18 mouse cellular contexts compared by ENCODE assay signal in genomic region chr14:27847291-27847690, GRCm38 (mm10).
DNase-seq lines count a peak whose midpoint lies in the region; ATAC-seq and TF ChIP-seq lines count a peak whose summit lies in the region.
"Had no signal": no experiment of that assay in that cellular context is flagged by ENCODE, and none has a peak within 500 bp of the region (broad histone marks: within the 10 kb centered on the region; RNA-seq: fewer than 3 reads in every experiment).

No protein-coding gene starts in this region.

- DNase-seq in adrenal gland, adult (ENCODE audit: inconsistent age in 2 of 2, low spot score in 1 of 2): peak; percentile 11 to 79
- no peak for DNase-seq in adrenal gland, adult 18-20 months (ENCODE audit: low spot score in 2 of 2)
- peak; percentile 6 for DNase-seq in kidney, adult 18-20 months
- DNase-seq in liver, adult 2 months (ENCODE audit: extremely low read depth, low read depth, low spot score): peak; percentile 12
- no peak for DNase-seq in liver, postnatal 0 days
- no peak for DNase-seq in forebrain, postnatal 0 days
- DNase-seq: cerebellum, adult 11-12 months; cerebellum, postnatal 25 days had no signal

- H3K9me3 ChIP-seq in kidney, embryonic 15.5 days (replicated peaks): no peaks in the 10 kb centered on the region
- H3K9me3 ChIP-seq in liver, postnatal 0 days (ENCODE audit: low read length): no peaks in the 10 kb centered on the region
- H3K9me3 ChIP-seq in forebrain, postnatal 0 days (ENCODE audit: low read length): no peaks in the 10 kb centered on the region
- H3K9me3 ChIP-seq: embryonic facial prominence, embryonic 15.5 days; heart, embryonic 13.5 days; hindbrain, embryonic 13.5 days; liver, embryonic 15.5 days; midbrain, embryonic 10.5 days had no signal

- WGBS in kidney, embryonic 15.5 days: 70% methylated on average over 3 of the region's 3 CpGs
- WGBS in liver, adult 2 months: 62% methylated on average over 3 of the region's 3 CpGs
- 73% methylated on average over 3 of the region's 3 CpGs for WGBS in liver, postnatal 0 days (ENCODE audit: insufficient replicate concordance)
- WGBS in forebrain, postnatal 0 days: 71% methylated on average over 3 of the region's 3 CpGs

- no peak overlapping the region for H3K9ac ChIP-seq in kidney, embryonic 15.5 days
- H3K9ac ChIP-seq in liver, adult 2 months (ENCODE audit: low read depth, low read length): no peak overlapping the region
- H3K9ac ChIP-seq in liver, postnatal 0 days (replicated peaks): no peak overlapping the region
- no peak overlapping the region for H3K9ac ChIP-seq in forebrain, postnatal 0 days
- H3K9ac ChIP-seq: embryonic facial prominence, embryonic 15.5 days; heart, embryonic 13.5 days; hindbrain, embryonic 13.5 days; liver, embryonic 15.5 days had no signal

- no peaks in the 10 kb centered on the region for H3K79me2 ChIP-seq in liver, adult 2 months (ENCODE audit: control insufficient read depth, insufficient read depth, low read length)

- H3K4me1 ChIP-seq in kidney, embryonic 15.5 days: no peaks in the 10 kb centered on the region
- no peaks in the 10 kb centered on the region for H3K4me1 ChIP-seq in liver, adult 2 months (ENCODE audit: control insufficient read depth, insufficient read depth, low read length)
- no peaks in the 10 kb centered on the region for H3K4me1 ChIP-seq in liver, postnatal 0 days (ENCODE audit: insufficient read depth)
- H3K4me1 ChIP-seq in cortical plate, adult 2 months (ENCODE audit: control insufficient read depth, insufficient read depth, low read length): peaks cover 9% of the 10 kb centered on the region; the same call in 1 of the 2 replicates
- H3K4me1 ChIP-seq in forebrain, postnatal 0 days (ENCODE audit: insufficient read depth): no peaks in the 10 kb centered on the region
- H3K4me1 ChIP-seq: heart, embryonic 13.5 days; liver, embryonic 15.5 days had no signal

- no peak for TF ChIP-seq EP300 in liver, postnatal 0 days (IDR thresholded peaks at IDR 0.05; ENCODE audit: low read depth)

- no peak for TF ChIP-seq CTCF in liver, adult 2 months (IDR thresholded peaks at IDR 0.05; ENCODE audit: low read depth, low read length)
- TF ChIP-seq CTCF in liver, postnatal 0 days (IDR thresholded peaks at IDR 0.05; ENCODE audit: low read depth): no peak
- TF ChIP-seq CTCF in cortical plate, adult 2 months (IDR thresholded peaks at IDR 0.05; ENCODE audit: extremely low read depth, insufficient read depth, low read length): no peak
- no peak for TF ChIP-seq CTCF in forebrain, postnatal 0 days (IDR thresholded peaks at IDR 0.05; ENCODE audit: low read depth)

- ATAC-seq in kidney, embryonic 15.5 days (replicated peaks; ENCODE audit: low FRiP score): no peak
- ATAC-seq in liver, postnatal 0 days: no peak
- ATAC-seq in forebrain, postnatal 0 days: no peak
- ATAC-seq: CD4-positive, CD25-positive, alpha-beta regulatory T cell, adult 4 months; inflammation-experienced regulatory T-cells, adult 6 months had no signal

- no peak overlapping the region for H3K4me2 ChIP-seq in kidney, embryonic 15.5 days
- H3K4me2 ChIP-seq in liver, postnatal 0 days (ENCODE audit: low read depth, low read length): no peak overlapping the region
- no peak overlapping the region for H3K4me2 ChIP-seq in forebrain, postnatal 0 days (ENCODE audit: low read depth)
- H3K4me2 ChIP-seq: embryonic facial prominence, embryonic 15.5 days; heart, embryonic 13.5 days; hindbrain, embryonic 13.5 days; liver, embryonic 15.5 days had no signal

- H3K27me3 ChIP-seq in kidney, embryonic 15.5 days: no peaks in the 10 kb centered on the region
- no peaks in the 10 kb centered on the region for H3K27me3 ChIP-seq in liver, adult 2 months (ENCODE audit: control insufficient read depth, insufficient read depth, low read length)
- H3K27me3 ChIP-seq in liver, postnatal 0 days (ENCODE audit: insufficient read depth, low read length): no peaks in the 10 kb centered on the region
- no peaks in the 10 kb centered on the region for H3K27me3 ChIP-seq in forebrain, postnatal 0 days (ENCODE audit: insufficient read depth, low read length)
- H3K27me3 ChIP-seq: embryonic facial prominence, embryonic 15.5 days; heart, embryonic 13.5 days; hindbrain, embryonic 13.5 days; liver, embryonic 15.5 days had no signal

- TF ChIP-seq POLR2A in liver, adult 2 months (IDR thresholded peaks at IDR 0.05; ENCODE audit: extremely low read depth, insufficient read depth, low read length): no peak
- TF ChIP-seq POLR2A in cortical plate, adult 2 months (IDR thresholded peaks at IDR 0.05; ENCODE audit: extremely low read depth, insufficient read depth, low read length): no peak

- H3K27ac ChIP-seq in kidney, embryonic 15.5 days: no peak overlapping the region
- H3K27ac ChIP-seq in liver, adult 2 months (replicated peaks; ENCODE audit: insufficient read depth, low read depth, low read length): no peak overlapping the region
- no peak overlapping the region for H3K27ac ChIP-seq in liver, postnatal 0 days (ENCODE audit: low read depth)
- H3K27ac ChIP-seq in cortical plate, adult 2 months (ENCODE audit: insufficient read depth, low read length): peak overlapping the region; percentile 81; the same call in 1 of the 2 replicates
- H3K27ac ChIP-seq in forebrain, postnatal 0 days (ENCODE audit: low read depth, low read length): no peak overlapping the region
- H3K27ac ChIP-seq: embryonic facial prominence, embryonic 15.5 days; heart, embryonic 13.5 days; liver, embryonic 15.5 days; macrophage; midbrain, embryonic 10.5 days had no signal

- no peaks in the 10 kb centered on the region for H3K36me3 ChIP-seq in kidney, embryonic 15.5 days
- no peaks in the 10 kb centered on the region for H3K36me3 ChIP-seq in liver, adult 2 months (ENCODE audit: control insufficient read depth, insufficient read depth, low read length)
- no peaks in the 10 kb centered on the region for H3K36me3 ChIP-seq in liver, postnatal 0 days (replicated peaks; ENCODE audit: insufficient read depth, low read length)
- no peaks in the 10 kb centered on the region for H3K36me3 ChIP-seq in forebrain, postnatal 0 days (ENCODE audit: insufficient read depth)
- H3K36me3 ChIP-seq: embryonic facial prominence, embryonic 15.5 days; heart, embryonic 13.5 days; hindbrain, embryonic 13.5 days; liver, embryonic 15.5 days; midbrain, embryonic 10.5 days had no signal

- no peak overlapping the region for H3K4me3 ChIP-seq in kidney, embryonic 15.5 days (replicated peaks)
- no peak overlapping the region for H3K4me3 ChIP-seq in liver, adult 2 months (ENCODE audit: insufficient read depth, low read depth, low read length)
- H3K4me3 ChIP-seq in liver, postnatal 0 days (ENCODE audit: low read depth, low read length): no peak overlapping the region
- H3K4me3 ChIP-seq in cortical plate, adult 2 months (ENCODE audit: insufficient read depth, low read length): no peak overlapping the region
- H3K4me3 ChIP-seq in forebrain, postnatal 0 days (ENCODE audit: low read depth, low read length): no peak overlapping the region
- H3K4me3 ChIP-seq: embryonic facial prominence, embryonic 15.5 days; heart, embryonic 13.5 days; hindbrain, embryonic 13.5 days; liver, embryonic 15.5 days; midbrain, embryonic 10.5 days had no signal

Comparison
In these comparisons a context has a peak if more than half of its experiments do, and no peak if none do; other contexts are left out.
1. DNase-seq: peak in adrenal gland, adult (2 of 2), kidney, adult 18-20 months (single experiment) and liver, adult 2 months (single experiment); none in adrenal gland, adult 18-20 months (0 of 2), liver, postnatal 0 days (single experiment) and forebrain, postnatal 0 days (single experiment).